Mouse (Mus musculus): ENCODE results near the gene Cyp2j9.

DNA sequence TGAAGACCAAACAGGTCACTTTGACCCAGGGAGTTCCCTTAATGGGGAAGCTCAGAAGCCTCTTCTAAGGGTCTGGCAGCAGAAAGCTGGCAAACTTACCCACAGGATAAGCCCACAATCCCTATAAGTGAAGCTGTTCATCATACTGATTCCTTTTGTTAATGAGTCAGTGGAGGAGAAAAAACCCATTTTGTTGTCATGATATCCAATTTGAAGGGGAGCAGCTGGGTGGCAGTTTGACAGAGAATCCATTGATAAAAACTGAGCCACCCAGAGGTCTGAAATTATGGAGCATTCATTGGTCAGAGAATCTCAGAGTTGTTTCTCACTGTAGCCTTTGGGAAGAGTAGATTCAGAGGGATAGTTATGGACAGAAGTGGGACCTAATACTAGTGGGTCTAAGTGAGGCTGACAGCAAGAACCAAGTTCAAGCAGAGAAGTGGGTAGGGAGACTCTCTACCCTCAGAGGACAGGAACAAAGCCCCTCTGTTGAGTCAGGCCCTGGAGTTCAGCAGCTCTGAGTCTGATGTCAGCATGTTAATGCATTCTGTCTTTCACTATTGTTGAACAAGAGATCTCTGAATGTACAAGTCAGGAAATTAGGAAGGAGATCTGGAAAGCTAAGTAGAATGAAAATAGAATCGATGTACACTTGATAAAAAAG is 9.8 kb downstream of the Cyp2j9 start:
- TF ChIP-seq CTCF (IDR thresholded peaks at IDR 0.05; ENCODE audit: extremely low read depth, insufficient read depth, insufficient read length, insufficient replicate concordance) (no peak), POLR2A (IDR thresholded peaks at IDR 0.05; ENCODE audit: low read depth, low read length) (no peak)

All from spleen, adult 2 months (tissue).